Mouse (Mus musculus) forelimb bud, embryonic 11.5 days (tissue): ENCODE results near the gene Dscam.

ENCODE experiments used
- DNase-seq: peaks from one replicate; pipeline ENCODE4 v3.0.0-alpha.2; 2012; ENCODE audit warnings: low read depth, low spot score

Dscam gene

GRCm38 (mm10) chr16:97105266-97105665 lies 65.3 kb downstream of the Dscam start:
- no peak for DNase-seq

- no peak for DNase-seq
Observed at GRCm38 (mm10) chr16:97103046-97103445, 67.5 kb downstream of the Dscam start.

- DNase-seq: no peak
Observed at GRCm38 (mm10) chr16:97100091-97100490, 70.5 kb downstream of the Dscam start.

- DNase-seq: peak; percentile 65
Observed at GRCm38 (mm10) chr16:97098508-97098907, 72.0 kb downstream of the Dscam start.

- no peak for DNase-seq
Observed at GRCm38 (mm10) chr16:97096709-97097108, 73.8 kb downstream of the Dscam start.

GRCm38 (mm10) chr16:97095496-97095895 lies 75.1 kb downstream of the Dscam start:
- DNase-seq: no peak

GRCm38 (mm10) chr16:97089339-97089738 lies 81.2 kb downstream of the Dscam start:
- DNase-seq: peak; percentile 31

- DNase-seq: no peak
Observed at GRCm38 (mm10) chr16:97083694-97084093, 86.9 kb downstream of the Dscam start.

GRCm38 (mm10) chr16:97075920-97076572 lies 94.5 kb downstream of the Dscam start:
- DNase-seq: no peak

GRCm38 (mm10) chr16:97075137-97075902 lies 95.2 kb downstream of the Dscam start:
- DNase-seq: no peak

GRCm38 (mm10) chr16:97073847-97074246 lies 96.7 kb downstream of the Dscam start:
- DNase-seq: no peak

- DNase-seq: no peak
Observed at GRCm38 (mm10) chr16:97072624-97073023, 97.9 kb downstream of the Dscam start.

- no peak for DNase-seq
Observed at GRCm38 (mm10) chr16:97066856-97067255, 103.7 kb downstream of the Dscam start.

- DNase-seq: no peak
Observed at GRCm38 (mm10) chr16:97062207-97062606, 108.3 kb downstream of the Dscam start.

- no peak for DNase-seq
Observed at GRCm38 (mm10) chr16:97061390-97061789, 109.2 kb downstream of the Dscam start.

GRCm38 (mm10) chr16:97060736-97061135 lies 109.8 kb downstream of the Dscam start:
- DNase-seq: no peak

GRCm38 (mm10) chr16:97060276-97060675 lies 110.3 kb downstream of the Dscam start:
- no peak for DNase-seq

GRCm38 (mm10) chr16:97035271-97035670 lies 135.3 kb downstream of the Dscam start:
- DNase-seq: no peak

- no peak for DNase-seq
Observed at GRCm38 (mm10) chr16:97033540-97034058, 137.0 kb downstream of the Dscam start.

GRCm38 (mm10) chr16:97027701-97028100 lies 142.9 kb downstream of the Dscam start:
- no peak for DNase-seq

GRCm38 (mm10) chr16:97026803-97027202 lies 143.7 kb downstream of the Dscam start:
- DNase-seq: no peak

GRCm38 (mm10) chr16:97024406-97024805 lies 146.1 kb downstream of the Dscam start:
- DNase-seq: no peak

- DNase-seq: no peak
Observed at GRCm38 (mm10) chr16:97021496-97021895, 149.1 kb downstream of the Dscam start.
